Mouse (Mus musculus) left cerebral cortex, adult 18-20 months (tissue): ENCODE results near the gene Tyro3. TPM values are rescaled to one million over a fixed set of nuclear protein-coding genes. Genes with fewer than 3 reads are reported as not detected.

Experiments used
- DNase-seq, 2 experiments: peaks; one replicate each; pipeline ENCODE4 v3.0.0; 2021 to 2022; ENCODE audit warnings: low spot score in 2 of 2, mixed read lengths in 1 of 2
- total RNA-seq, 2 experiments: library from RNA; stranded (reverse); gene quantifications; 2 replicates each; pipeline ENCODE4 v1.2.3; 2021

Gene Tyro3
- total RNA-seq, 2 experiments from 2014 or later: 192 to 195 TPM

- DNase-seq: peak; percentile 65 to 78
Measured at GRCm38 (mm10) chr2:119803618-119804274, 6.2 kb downstream of the Tyro3 start.

- DNase-seq: no peak
Measured at GRCm38 (mm10) chr2:119804275-119804628, 6.7 kb downstream of the Tyro3 start.

GRCm38 (mm10) chr2:119804776-119805175 is 7.2 kb downstream of the Tyro3 start:
- DNase-seq: no peak

GRCm38 (mm10) chr2:119805536-119805935 is 8.0 kb downstream of the Tyro3 start:
- no peak for DNase-seq

GRCm38 (mm10) chr2:119808438-119808837 is 10.9 kb downstream of the Tyro3 start:
- no peak for DNase-seq

GRCm38 (mm10) chr2:119808881-119809280 is 11.3 kb downstream of the Tyro3 start:
- DNase-seq: no peak

- DNase-seq: peak in 1 of 2 experiments; percentile 49
Measured at GRCm38 (mm10) chr2:119810890-119811289, 13.4 kb downstream of the Tyro3 start.

GRCm38 (mm10) chr2:119811490-119812146 is 14.1 kb downstream of the Tyro3 start:
- peak in 1 of 2 experiments; percentile 70 for DNase-seq

- DNase-seq: peak; percentile 68 to 80
Measured at GRCm38 (mm10) chr2:119814376-119814933, 16.9 kb downstream of the Tyro3 start.

GRCm38 (mm10) chr2:119816611-119817010 is 19.1 kb downstream of the Tyro3 start:
- DNase-seq: no peak

GRCm38 (mm10) chr2:119817047-119817446 is 19.5 kb downstream of the Tyro3 start:
- peak in 1 of 2 experiments; percentile 35 for DNase-seq

GRCm38 (mm10) chr2:119818668-119819272 is 21.2 kb downstream of the Tyro3 start:
- no peak for DNase-seq

- peak in 1 of 2 experiments; percentile 62 for DNase-seq
Measured at GRCm38 (mm10) chr2:119821136-119821535, 23.6 kb downstream of the Tyro3 start.

- DNase-seq: no peak
Measured at GRCm38 (mm10) chr2:119830579-119830978, 33.0 kb downstream of the Tyro3 start.

- DNase-seq: no peak
Measured at GRCm38 (mm10) chr2:119834231-119834630, 36.7 kb downstream of the Tyro3 start.

GRCm38 (mm10) chr2:119837616-119838015 is 40.1 kb downstream of the Tyro3 start:
- no peak for DNase-seq

GRCm38 (mm10) chr2:119838363-119839156 is 41.0 kb downstream of the Tyro3 start:
- peak in 1 of 2 experiments; percentile 12 for DNase-seq

- no peak for DNase-seq
Measured at GRCm38 (mm10) chr2:119840008-119840407, 42.5 kb downstream of the Tyro3 start.

GRCm38 (mm10) chr2:119842000-119842399 is 44.5 kb downstream of the Tyro3 start:
- peak; percentile 43 to 66 for DNase-seq

- no peak for DNase-seq
Measured at GRCm38 (mm10) chr2:119843526-119843925, 46.0 kb downstream of the Tyro3 start.

GRCm38 (mm10) chr2:119845882-119846546 is 48.5 kb downstream of the Tyro3 start:
- no peak for DNase-seq
